Mouse (Mus musculus) CD4-positive, CD25-positive, alpha-beta regulatory T cell, adult 2 months (primary cell): ENCODE results near the gene Dnajc6.
A peak's percentile ranks its signal among the peaks of the same experiment; 100 is the strongest.

ENCODE experiments used
- DNase-seq: peaks from one replicate; pipeline ENCODE4 v3.0.0-alpha.2; 2012; ENCODE audit warnings: low read depth, low spot score

Gene Dnajc6

DNA sequence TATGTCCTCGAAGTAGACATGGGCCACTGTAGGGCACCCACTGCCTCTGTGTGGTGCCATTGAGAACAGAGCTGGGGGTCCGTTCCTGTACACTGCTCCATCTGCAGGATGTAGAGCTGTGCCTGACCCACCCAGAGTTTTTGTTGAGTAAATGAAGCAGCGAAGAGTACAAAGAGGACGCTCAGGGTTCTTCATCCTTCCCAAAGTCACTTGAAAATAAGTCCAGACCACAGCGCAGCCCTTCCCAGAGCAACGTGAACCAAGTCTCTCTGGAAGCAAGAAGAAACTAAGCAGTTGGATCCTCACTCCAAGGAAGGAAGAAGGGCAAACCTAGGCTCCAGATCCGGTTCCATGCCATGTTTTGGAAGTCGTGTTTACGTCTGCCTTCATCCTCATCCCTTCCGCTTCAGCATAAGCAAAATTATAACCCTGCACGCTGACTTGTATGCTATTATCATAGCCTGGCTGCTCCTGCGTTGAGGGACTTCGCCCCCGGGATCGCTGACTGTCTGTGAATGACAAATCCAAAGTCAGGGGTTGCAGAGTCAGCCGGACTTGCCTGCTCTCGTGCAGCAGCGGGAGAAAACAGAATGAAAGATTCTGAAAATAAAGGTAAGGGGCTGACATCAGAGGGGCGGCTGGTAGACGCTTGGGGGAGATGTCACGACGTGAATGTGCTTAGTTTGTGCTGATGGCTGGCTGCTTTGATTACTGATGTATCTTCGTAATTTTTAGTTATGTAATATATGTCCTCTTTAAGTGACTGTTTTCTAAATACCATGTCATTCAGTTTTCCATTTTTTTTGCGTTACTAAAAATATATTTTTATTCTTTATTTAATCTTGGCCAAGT lies 11.3 kb downstream of the Dnajc6 start:
- peak; percentile 55 for DNase-seq

GRCm38 (mm10) chr4:101508431-101508830 lies 12.0 kb downstream of the Dnajc6 start:
- no peak for DNase-seq

DNA sequence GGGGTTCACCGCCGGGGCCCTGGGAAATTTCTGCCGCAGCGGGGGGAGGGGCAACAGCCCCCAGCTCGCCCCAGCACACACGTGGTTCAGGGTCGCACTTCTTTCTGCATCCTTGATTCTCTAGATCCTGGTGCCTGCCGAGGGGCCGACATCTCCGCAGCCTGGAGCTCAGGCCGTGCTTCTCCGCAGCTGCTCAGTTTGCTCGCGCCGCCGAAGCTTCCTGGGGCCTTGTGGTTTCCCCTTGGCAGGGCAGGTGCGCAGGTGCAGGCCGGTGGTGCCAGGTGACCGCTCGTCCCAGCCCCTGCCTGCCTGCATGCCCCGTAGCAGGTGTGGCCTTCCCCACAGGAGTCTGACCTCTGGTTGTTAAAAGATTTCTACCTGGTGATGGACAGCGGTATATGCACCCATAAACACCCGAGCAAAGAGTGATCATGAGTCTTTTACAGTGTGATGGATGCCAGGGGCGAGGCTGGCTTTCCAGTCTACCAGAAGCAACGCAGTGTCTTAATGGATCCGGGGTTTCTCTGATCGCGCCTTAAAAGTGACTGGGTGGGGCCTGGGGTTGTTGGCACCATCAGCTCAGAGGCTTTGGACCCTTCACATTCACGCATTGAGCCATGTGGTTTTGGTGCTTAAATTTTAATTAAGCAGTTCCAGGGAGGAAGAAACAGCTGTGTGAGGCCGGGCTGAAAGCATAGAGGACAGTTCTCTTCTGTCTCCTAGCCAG lies 12.6 kb downstream of the Dnajc6 start:
- DNase-seq, result peak; percentile 59

- no peak for DNase-seq
These were observed 13.9 kb downstream of the Dnajc6 start for GRCm38 (mm10) chr4:101510111-101510903.

DNA sequence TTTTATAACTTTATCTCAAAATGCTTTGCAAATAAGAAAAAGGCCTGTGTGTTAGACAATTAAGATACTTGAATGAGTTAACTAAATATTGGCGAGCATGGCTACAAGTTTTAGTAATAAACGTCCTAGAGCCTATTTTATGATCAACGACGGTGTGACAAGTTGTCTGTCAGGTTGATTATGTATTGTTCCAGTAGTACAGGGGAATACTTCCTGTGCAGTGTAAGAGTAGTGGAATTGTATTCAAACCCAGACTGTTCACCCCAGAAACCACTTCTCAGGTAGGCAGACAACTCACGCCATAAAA lies 14.4 kb downstream of the Dnajc6 start:
- no peak for DNase-seq

DNA sequence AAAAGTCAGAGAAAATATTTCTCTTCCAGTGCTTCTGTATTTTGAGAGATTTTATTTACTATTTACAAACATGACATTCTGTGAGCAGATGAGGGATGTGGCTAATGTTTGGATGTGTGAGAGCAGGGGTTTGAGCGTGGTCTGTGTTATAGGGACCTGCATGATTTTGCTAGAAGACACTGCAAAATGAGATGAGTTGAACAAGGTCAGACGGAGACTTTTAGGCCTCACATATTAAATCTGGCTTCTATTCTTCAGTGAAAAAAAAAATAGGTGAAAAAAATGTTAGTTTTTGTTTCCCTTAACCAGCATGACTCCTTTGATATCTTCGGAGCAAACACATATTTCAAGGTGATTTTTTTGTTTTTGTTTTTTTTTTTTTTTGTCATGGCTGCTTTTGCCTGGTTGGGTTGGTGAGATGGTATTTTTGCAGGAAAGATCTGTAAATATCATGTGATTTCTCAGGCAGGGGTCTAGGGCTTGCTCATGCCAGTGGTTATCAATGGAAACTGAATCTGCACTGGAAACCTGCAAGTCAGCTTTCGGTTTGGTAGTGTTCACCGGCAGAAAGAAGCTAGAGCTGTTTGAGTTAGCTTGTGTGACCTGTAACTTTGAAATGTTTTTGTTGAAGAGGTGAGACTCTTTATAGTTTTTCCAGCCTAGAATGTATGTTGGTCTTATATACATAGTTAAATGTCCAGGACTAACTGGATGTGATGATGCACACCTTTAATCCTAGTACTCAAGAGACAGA lies 15.5 kb downstream of the Dnajc6 start:
- peak; percentile 29 for DNase-seq

DNA sequence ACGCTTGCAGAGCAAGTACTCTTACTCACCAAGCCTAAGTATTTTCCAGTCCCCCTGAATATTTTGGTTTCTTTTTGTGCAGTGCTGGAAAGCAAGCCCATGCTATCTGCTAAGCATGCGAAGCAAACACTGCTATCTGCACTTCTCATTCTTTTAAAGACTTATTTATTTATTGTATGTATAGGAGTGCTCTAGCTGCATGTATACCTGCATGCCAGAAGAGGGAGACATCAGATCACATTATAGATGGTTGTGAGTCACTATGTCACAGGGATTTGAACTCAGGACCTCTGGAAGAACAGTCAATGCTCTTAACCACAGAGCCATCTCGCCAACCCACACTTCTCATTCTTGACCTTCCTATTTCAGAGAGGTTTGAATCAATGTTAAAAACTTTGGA lies 16.8 kb downstream of the Dnajc6 start:
- peak; percentile 39 for DNase-seq

DNA sequence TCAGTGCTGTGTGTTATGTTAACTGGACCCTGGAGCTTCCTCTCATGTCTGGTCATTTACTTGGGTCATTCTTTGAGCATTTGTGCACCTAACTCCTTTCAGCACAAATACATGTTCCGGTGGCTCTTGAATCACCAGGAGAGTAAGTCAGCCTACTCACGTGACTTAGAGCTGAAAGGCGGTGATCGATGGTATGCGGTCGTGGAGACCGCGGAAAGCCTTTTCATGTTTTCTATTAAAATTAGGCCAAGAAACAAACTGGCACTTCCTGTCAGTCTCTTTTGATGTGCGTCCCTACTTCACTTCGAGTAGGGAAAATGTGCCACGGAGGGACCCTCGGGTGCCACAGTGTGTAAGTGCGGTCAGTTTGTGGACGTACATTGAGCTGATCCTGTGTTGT lies 19.4 kb downstream of the Dnajc6 start:
- no peak for DNase-seq

- no peak for DNase-seq
These were observed 20.2 kb downstream of the Dnajc6 start for GRCm38 (mm10) chr4:101516434-101517168.

GRCm38 (mm10) chr4:101531901-101532300 lies 35.5 kb downstream of the Dnajc6 start:
- no peak for DNase-seq

DNA sequence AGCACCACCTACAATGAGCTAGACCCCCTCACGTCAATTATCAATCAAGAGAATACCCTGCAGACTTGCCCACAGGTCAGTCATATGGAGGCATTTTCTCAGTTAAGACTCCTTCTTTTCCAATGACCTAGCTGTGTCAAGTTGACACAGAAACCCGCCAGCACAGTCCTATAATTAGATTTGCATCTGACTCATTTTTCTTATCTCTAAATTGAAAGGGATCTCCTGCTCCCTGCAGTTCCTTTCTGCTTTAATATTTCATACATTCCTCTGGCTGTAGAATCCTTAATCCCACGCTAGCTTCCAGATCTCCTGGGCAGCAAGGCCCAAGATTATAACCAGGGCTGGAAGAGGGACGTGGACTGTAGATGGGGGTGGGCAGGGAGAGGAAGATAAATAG lies 44.1 kb downstream of the Dnajc6 start:
- no peak for DNase-seq

GRCm38 (mm10) chr4:101549958-101550591 lies 53.6 kb downstream of the Dnajc6 start:
- no peak for DNase-seq

GRCm38 (mm10) chr4:101550671-101551161 lies 54.3 kb downstream of the Dnajc6 start:
- peak; percentile 12 for DNase-seq

- DNase-seq, result no peak
These were observed 55.0 kb downstream of the Dnajc6 start for GRCm38 (mm10) chr4:101551425-101551824.

DNA sequence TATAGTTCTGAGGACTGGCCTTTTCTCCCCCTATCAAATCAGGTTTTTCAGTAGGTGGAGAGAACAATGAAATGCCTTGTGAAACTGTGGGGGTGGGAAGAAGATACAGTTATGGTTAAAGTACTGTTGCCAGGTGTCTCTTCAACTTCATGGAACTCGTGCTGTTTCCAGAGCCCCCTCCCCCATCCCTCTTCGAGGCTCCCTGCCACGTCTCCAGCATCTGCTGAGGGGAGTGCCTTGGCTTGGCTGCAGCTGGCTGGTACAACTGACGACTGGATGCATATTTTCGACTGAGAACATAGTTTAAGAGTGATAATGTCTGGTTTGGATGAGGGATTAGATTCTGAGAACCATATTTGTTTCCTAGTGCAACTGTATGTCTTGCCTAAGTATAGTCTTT lies 55.9 kb downstream of the Dnajc6 start:
- no peak for DNase-seq

- no peak for DNase-seq
These were observed 58.6 kb downstream of the Dnajc6 start for GRCm38 (mm10) chr4:101555016-101555415.

- DNase-seq, result no peak
These were observed 63.7 kb downstream of the Dnajc6 start for GRCm38 (mm10) chr4:101560137-101560536.

- no peak for DNase-seq
These were observed 66.4 kb downstream of the Dnajc6 start for GRCm38 (mm10) chr4:101562836-101563235.

DNA sequence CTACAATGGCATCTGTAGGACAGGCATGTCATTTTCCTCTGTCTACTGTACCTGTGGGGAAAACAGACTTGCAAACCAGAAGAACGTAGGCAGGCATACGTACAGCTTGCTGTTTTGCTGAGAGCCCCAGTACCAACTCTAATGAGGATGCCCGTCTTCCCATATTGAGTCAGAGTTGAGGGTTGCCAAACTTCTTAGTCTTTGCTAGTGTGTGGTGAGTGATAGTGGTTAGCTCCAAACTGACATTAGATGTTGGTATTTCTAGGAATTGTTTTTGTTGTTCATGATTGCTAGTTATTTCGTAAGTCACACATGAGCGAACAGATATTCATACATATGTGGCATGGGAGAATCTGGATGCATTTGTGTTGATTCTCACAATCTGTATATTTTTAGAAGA lies 67.2 kb downstream of the Dnajc6 start:
- no peak for DNase-seq

GRCm38 (mm10) chr4:101564746-101565417 lies 68.4 kb downstream of the Dnajc6 start:
- no peak for DNase-seq
